Mouse (Mus musculus): ENCODE data around the gene Actrt3.

GRCm38 (mm10) chr3:30647440-30648090 is 47.8 kb upstream of the Actrt3 start, which contains the start of gene Lrrc34:
- TF ChIP-seq CTCF (IDR thresholded peaks at IDR 0.05; ENCODE audit: borderline replicate concordance, insufficient read depth, low read length) (no peak), POLR2A (IDR thresholded peaks at IDR 0.05; ENCODE audit: low read depth, low read length) (no peak)

All from embryonic fibroblast, embryonic 13.5 days (primary cell).